Mouse (Mus musculus): Measurements from ENCODE around the gene Nptx1. TPM values are rescaled to one million over a fixed set of nuclear protein-coding genes. Genes with fewer than 3 reads are reported as not detected.

Gene Nptx1
- total and polyA plus RNA-seq, 2 experiments from 2014 or later, result 0.23 to 1.6 TPM

GRCm38 (mm10) chr11:119563166-119563565 is 15.6 kb upstream of the Nptx1 start:
- no peak for TF ChIP-seq EP300 (IDR thresholded peaks at IDR 0.05; ENCODE audit: low read depth)
- TF ChIP-seq CTCF (IDR thresholded peaks at IDR 0.05; ENCODE audit: low read depth), result no peak
- ATAC-seq (ENCODE audit: insufficient read depth, low read depth) (no peak), DNase-seq (ENCODE audit: low spot score) (no peak)
- no peak overlapping the region for H3K27ac ChIP-seq (ENCODE audit: low read depth)
- H3K36me3 ChIP-seq (replicated peaks; ENCODE audit: control insufficient read depth, insufficient read depth, low read length), result no peaks in the 10 kb centered on the region
- no peak overlapping the region for H3K4me3 ChIP-seq (ENCODE audit: low read depth, low read length)
- H3K27me3 ChIP-seq (ENCODE audit: control insufficient read depth, insufficient read depth, low read length), result no peaks in the 10 kb centered on the region
- H3K9me3 ChIP-seq (replicated peaks; ENCODE audit: control insufficient read depth, low read length), result no peaks in the 10 kb centered on the region
- no peak overlapping the region for H3K9ac ChIP-seq (replicated peaks; ENCODE audit: low read depth, low read length)
- 37% methylated on average over 9 of the region's 9 CpGs for WGBS
- no peak overlapping the region for H3K4me2 ChIP-seq (ENCODE audit: low read depth, low read length)
- no peaks in the 10 kb centered on the region for H3K4me1 ChIP-seq (ENCODE audit: control insufficient read depth, insufficient read depth)

GRCm38 (mm10) chr11:119562286-119562685 is 14.7 kb upstream of the Nptx1 start:
- Histone ChIP-seq H3K27ac (ENCODE audit: low read depth) (no peak overlapping the region), H3K4me2 (ENCODE audit: low read depth, low read length) (no peak overlapping the region), H3K27me3 (ENCODE audit: control insufficient read depth, insufficient read depth, low read length) (0 out of 2 replicates have a peak, but pooled peaks cover 6% of the 10 kb centered on the region), H3K9me3 (replicated peaks; ENCODE audit: control insufficient read depth, low read length) (no peaks in the 10 kb centered on the region), H3K4me3 (ENCODE audit: low read depth, low read length) (no peak overlapping the region), H3K9ac (replicated peaks; ENCODE audit: low read depth, low read length) (no peak overlapping the region), H3K36me3 (replicated peaks; ENCODE audit: control insufficient read depth, insufficient read depth, low read length) (no peaks in the 10 kb centered on the region), H3K4me1 (ENCODE audit: control insufficient read depth, insufficient read depth) (no peaks in the 10 kb centered on the region)
- ATAC-seq (ENCODE audit: insufficient read depth, low read depth), result no peak
- TF ChIP-seq CTCF (IDR thresholded peaks at IDR 0.05; ENCODE audit: low read depth) (no peak), EP300 (IDR thresholded peaks at IDR 0.05; ENCODE audit: low read depth) (no peak)
- WGBS, result 67% methylated on average over 6 of the region's 6 CpGs
- no peak for DNase-seq (ENCODE audit: low spot score)

- H3K36me3 ChIP-seq (replicated peaks; ENCODE audit: control insufficient read depth, insufficient read depth, low read length), result no peaks in the 10 kb centered on the region
- H3K9me3 ChIP-seq (replicated peaks; ENCODE audit: control insufficient read depth, low read length), result no peaks in the 10 kb centered on the region
- peaks cover 26% of the 10 kb centered on the region; the same call in 1 of the 2 replicates for H3K27me3 ChIP-seq (ENCODE audit: control insufficient read depth, insufficient read depth, low read length)
- no peak for TF ChIP-seq CTCF (IDR thresholded peaks at IDR 0.05; ENCODE audit: low read depth)
- TF ChIP-seq EP300 (IDR thresholded peaks at IDR 0.05; ENCODE audit: low read depth), result no peak
- no peaks in the 10 kb centered on the region for H3K4me1 ChIP-seq (ENCODE audit: control insufficient read depth, insufficient read depth)
- no peak overlapping the region for H3K27ac ChIP-seq (ENCODE audit: low read depth)
- H3K4me3 ChIP-seq (ENCODE audit: low read depth, low read length), result no peak overlapping the region
- no peak for ATAC-seq (ENCODE audit: insufficient read depth, low read depth)
- H3K9ac ChIP-seq (replicated peaks; ENCODE audit: low read depth, low read length), result no peak overlapping the region
- no peak overlapping the region for H3K4me2 ChIP-seq (ENCODE audit: low read depth, low read length)
- DNase-seq (ENCODE audit: low spot score), result no peak
- WGBS, result 25% methylated on average over 8 of the region's 9 CpGs
Measured at GRCm38 (mm10) chr11:119558870-119559610, 11.5 kb upstream of the Nptx1 start.

- DNase-seq (ENCODE audit: low spot score) (no peak), ATAC-seq (ENCODE audit: insufficient read depth, low read depth) (no peak; the same call in 1 of the 2 replicates)
- TF ChIP-seq EP300 (IDR thresholded peaks at IDR 0.05; ENCODE audit: low read depth) (no peak), CTCF (IDR thresholded peaks at IDR 0.05; ENCODE audit: low read depth) (no peak)
- 47% methylated on average over 17 of the region's 17 CpGs for WGBS
- H3K4me3 ChIP-seq (ENCODE audit: low read depth, low read length), result no peak overlapping the region
- H3K36me3 ChIP-seq (replicated peaks; ENCODE audit: control insufficient read depth, insufficient read depth, low read length), result no peaks in the 10 kb centered on the region
- no peaks in the 10 kb centered on the region for H3K4me1 ChIP-seq (ENCODE audit: control insufficient read depth, insufficient read depth)
- peaks cover 32% of the 10 kb centered on the region for H3K27me3 ChIP-seq (ENCODE audit: control insufficient read depth, insufficient read depth, low read length)
- H3K4me2 ChIP-seq (ENCODE audit: low read depth, low read length), result no peak overlapping the region
- H3K27ac ChIP-seq (ENCODE audit: low read depth), result no peak overlapping the region
- no peaks in the 10 kb centered on the region for H3K9me3 ChIP-seq (replicated peaks; ENCODE audit: control insufficient read depth, low read length)
- no peak overlapping the region for H3K9ac ChIP-seq (replicated peaks; ENCODE audit: low read depth, low read length)
Measured at GRCm38 (mm10) chr11:119557940-119558869, 10.7 kb upstream of the Nptx1 start.

GRCm38 (mm10) chr11:119555170-119555569 is 7.6 kb upstream of the Nptx1 start:
- Histone ChIP-seq H3K4me1 (ENCODE audit: control insufficient read depth, insufficient read depth) (no peaks in the 10 kb centered on the region), H3K27ac (ENCODE audit: low read depth) (no peak overlapping the region), H3K36me3 (replicated peaks; ENCODE audit: control insufficient read depth, insufficient read depth, low read length) (no peaks in the 10 kb centered on the region), H3K9ac (replicated peaks; ENCODE audit: low read depth, low read length) (no peak overlapping the region), H3K4me2 (ENCODE audit: low read depth, low read length) (no peak overlapping the region), H3K27me3 (ENCODE audit: control insufficient read depth, insufficient read depth, low read length) (peaks cover 47% of the 10 kb centered on the region), H3K4me3 (ENCODE audit: low read depth, low read length) (no peak overlapping the region), H3K9me3 (replicated peaks; ENCODE audit: control insufficient read depth, low read length) (no peaks in the 10 kb centered on the region)
- TF ChIP-seq EP300 (IDR thresholded peaks at IDR 0.05; ENCODE audit: low read depth) (no peak), CTCF (IDR thresholded peaks at IDR 0.05; ENCODE audit: low read depth) (no peak)
- DNase-seq (ENCODE audit: low spot score), result no peak
- WGBS, result 73% methylated on average over 7 of the region's 7 CpGs
- no peak for ATAC-seq (ENCODE audit: insufficient read depth, low read depth)
